Mouse (Mus musculus): ENCODE data around the gene Pappa2.

- TF ChIP-seq CTCF (IDR thresholded peaks at IDR 0.05; ENCODE audit: extremely low read depth, insufficient read depth, insufficient read length, insufficient replicate concordance) (no peak), POLR2A (IDR thresholded peaks at IDR 0.05; ENCODE audit: low read depth, low read length) (no peak)
Measured at GRCm38 (mm10) chr1:158944936-158945335, 35.4 kb downstream of the Pappa2 start.

Data from spleen, adult 2 months (tissue).